ENCODE assay signal across 38 mouse cellular contexts in genomic region chr9:106592158-106592557, GRCm38 (mm10). TPM values are rescaled to one million over a fixed set of nuclear protein-coding genes. Genes with fewer than 3 reads are reported as not detected.
"Had no signal": no experiment of that assay in that cellular context is flagged by ENCODE, and none has a peak within 500 bp of the region (broad histone marks: within the 10 kb centered on the region; RNA-seq: fewer than 3 reads in every experiment).

No protein-coding gene starts in this region.

- H3K4me3 ChIP-seq: gastrocnemius, adult 2 months; heart, adult 2 months; heart, embryonic 13.5 days; heart, embryonic 15.5 days; hindbrain, embryonic 10.5 days; hindbrain, embryonic 12.5 days; intestine, embryonic 15.5 days; left cerebral cortex, adult 2 months; limb, embryonic 10.5 days; limb, embryonic 12.5 days had no signal

- H3K36me3 ChIP-seq: heart, embryonic 13.5 days; heart, embryonic 15.5 days; hindbrain, embryonic 10.5 days; hindbrain, embryonic 12.5 days; intestine, embryonic 15.5 days; limb, embryonic 10.5 days; limb, embryonic 12.5 days had no signal

- H3K4me2 ChIP-seq: heart, embryonic 11.5 days; heart, embryonic 13.5 days; heart, embryonic 15.5 days; hindbrain, embryonic 12.5 days; hindbrain, embryonic 14.5 days; intestine, embryonic 15.5 days; limb, embryonic 12.5 days; liver, embryonic 11.5 days had no signal

- H3K27ac ChIP-seq: gastrocnemius, adult 2 months; heart, adult 2 months; heart, embryonic 13.5 days; heart, embryonic 15.5 days; hindbrain, embryonic 10.5 days; hindbrain, embryonic 12.5 days; hindbrain, embryonic 14.5 days; intestine, embryonic 15.5 days; left cerebral cortex, adult 2 months; limb, embryonic 10.5 days; limb, embryonic 12.5 days; liver, embryonic 14.5 days had no signal

- ATAC-seq: hindbrain, embryonic 16.5 days; inflammation-experienced regulatory T-cells, adult 6 months; intestine, embryonic 15.5 days; intestine, postnatal 0 days had no signal

- H3K9ac ChIP-seq: heart, embryonic 13.5 days; heart, embryonic 15.5 days; hindbrain, embryonic 12.5 days; hindbrain, embryonic 14.5 days; intestine, embryonic 15.5 days; limb, embryonic 12.5 days; liver, embryonic 14.5 days had no signal

- H3K4me1 ChIP-seq: intestine, embryonic 15.5 days had no signal

- H3K27me3 ChIP-seq: heart, embryonic 13.5 days; heart, embryonic 15.5 days; hindbrain, embryonic 12.5 days; intestine, embryonic 15.5 days; limb, embryonic 12.5 days had no signal

- H3K9me3 ChIP-seq: heart, embryonic 13.5 days; heart, embryonic 15.5 days; hindbrain, embryonic 10.5 days; hindbrain, embryonic 12.5 days; intestine, embryonic 15.5 days; limb, embryonic 10.5 days had no signal

- DNase-seq: gastrocnemius, adult 2 months; gastrocnemius, postnatal 10 days; gastrocnemius, postnatal 25 days; heart, adult 2 months; heart, postnatal 14 days; heart, postnatal 36 days; kidney, adult 18-20 months; kidney, adult 8-10 months; kidney, postnatal 10 days; kidney, postnatal 4 days; liver had no signal

RNA-seq across cellular contexts. Expression of gene Iqcf4, which starts 21.4 kb away (rescaled TPM):
- total RNA-seq: gastrocnemius, adult 2 months; gastrocnemius, postnatal 10 days; gastrocnemius, postnatal 25 days; gastrocnemius, postnatal 4 days; granulocyte monocyte progenitor cell, adult 5-6 weeks; heart, adult 2 months; heart, postnatal 14 days; heart, postnatal 36 days; layer of hippocampus, adult 8-10 months; layer of hippocampus, postnatal 10 days; layer of hippocampus, postnatal 25 days; left cerebral cortex, adult 2 months; left cerebral cortex, postnatal 14 days; left cerebral cortex, postnatal 36 days had no signal
- polyA plus RNA-seq: heart, adult 2 months; heart, embryonic 11.5 days; heart, embryonic 13.5 days; heart, embryonic 15.5 days; heart, postnatal 0 days; hindbrain, embryonic 10.5 days; hindbrain, embryonic 12.5 days; hindbrain, embryonic 14.5 days; hindbrain, embryonic 16.5 days; inflammation-experienced regulatory T-cells, adult 6 months; intestine, embryonic 15.5 days; intestine, postnatal 0 days; kidney, embryonic 14.5 days; kidney, embryonic 16.5 days; limb, embryonic 10.5 days; limb, embryonic 12.5 days; limb, embryonic 14.5 days; liver, embryonic 11.5 days; liver, embryonic 14.5 days; liver, embryonic 16.5 days had no signal

RNA-seq across cellular contexts. Expression of gene Iqcf3, which starts 30.7 kb away (rescaled TPM):
- total RNA-seq: gastrocnemius, adult 2 months; gastrocnemius, postnatal 10 days; gastrocnemius, postnatal 25 days; gastrocnemius, postnatal 4 days; granulocyte monocyte progenitor cell, adult 5-6 weeks; heart, adult 2 months; heart, postnatal 14 days; heart, postnatal 36 days; layer of hippocampus, adult 8-10 months; layer of hippocampus, postnatal 10 days; layer of hippocampus, postnatal 25 days; left cerebral cortex, adult 2 months; left cerebral cortex, postnatal 14 days; left cerebral cortex, postnatal 36 days had no signal
- polyA plus RNA-seq: heart, adult 2 months; heart, embryonic 11.5 days; heart, embryonic 13.5 days; heart, embryonic 15.5 days; heart, postnatal 0 days; hindbrain, embryonic 10.5 days; hindbrain, embryonic 12.5 days; hindbrain, embryonic 14.5 days; hindbrain, embryonic 16.5 days; inflammation-experienced regulatory T-cells, adult 6 months; intestine, embryonic 15.5 days; intestine, postnatal 0 days; kidney, embryonic 14.5 days; kidney, embryonic 16.5 days; limb, embryonic 10.5 days; limb, embryonic 12.5 days; limb, embryonic 14.5 days; liver, embryonic 11.5 days; liver, embryonic 14.5 days; liver, embryonic 16.5 days had no signal

RNA-seq across cellular contexts. Expression of gene Iqcf6, which starts 34.2 kb away (rescaled TPM):
- total RNA-seq: gastrocnemius, adult 2 months; gastrocnemius, postnatal 10 days; gastrocnemius, postnatal 25 days; gastrocnemius, postnatal 4 days; granulocyte monocyte progenitor cell, adult 5-6 weeks; heart, adult 2 months; heart, postnatal 14 days; heart, postnatal 36 days; layer of hippocampus, adult 8-10 months; layer of hippocampus, postnatal 10 days; layer of hippocampus, postnatal 25 days; left cerebral cortex, adult 2 months; left cerebral cortex, postnatal 14 days; left cerebral cortex, postnatal 36 days had no signal
- polyA plus RNA-seq: heart, adult 2 months; heart, embryonic 11.5 days; heart, embryonic 13.5 days; heart, embryonic 15.5 days; heart, postnatal 0 days; hindbrain, embryonic 10.5 days; hindbrain, embryonic 12.5 days; hindbrain, embryonic 14.5 days; hindbrain, embryonic 16.5 days; inflammation-experienced regulatory T-cells, adult 6 months; intestine, embryonic 15.5 days; intestine, postnatal 0 days; kidney, embryonic 14.5 days; kidney, embryonic 16.5 days; limb, embryonic 10.5 days; limb, embryonic 12.5 days; limb, embryonic 14.5 days; liver, embryonic 11.5 days; liver, embryonic 14.5 days; liver, embryonic 16.5 days had no signal
